Mouse (Mus musculus): ENCODE data around the gene Olfr1386.
"Not testable (repeated sequence)": the region's sequence is repeated elsewhere in the genome, so short reads cannot be mapped to it uniquely, and the experiment has no call there.

Gene Olfr1386

DNA sequence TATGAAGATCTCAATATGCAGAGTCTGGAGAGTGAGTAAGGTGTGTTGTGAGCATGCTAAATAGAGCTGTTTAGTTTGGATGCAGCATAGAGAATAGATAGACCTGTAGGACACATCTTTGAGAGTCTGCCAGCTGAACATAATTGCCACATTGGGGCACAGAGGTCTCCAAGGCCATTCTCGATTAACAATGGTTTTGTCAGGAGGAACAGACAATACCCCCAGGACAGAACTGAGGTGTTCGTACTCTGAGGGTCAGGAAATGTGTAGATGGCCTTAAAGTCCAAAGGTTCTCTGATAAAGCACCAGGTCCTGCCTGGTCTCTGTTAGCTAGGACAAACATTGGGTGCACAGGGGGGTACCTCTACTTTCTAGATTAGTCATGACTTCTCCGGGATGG lies at the start of gene Olfr1386:
Gene Olfr1386, plus strand, starts transcription at position 301 of the 400 bp plus-strand sequence.
- not testable (repeated sequence) for DNase-seq (ENCODE audit: low spot score in 2 of 2)

DNA sequence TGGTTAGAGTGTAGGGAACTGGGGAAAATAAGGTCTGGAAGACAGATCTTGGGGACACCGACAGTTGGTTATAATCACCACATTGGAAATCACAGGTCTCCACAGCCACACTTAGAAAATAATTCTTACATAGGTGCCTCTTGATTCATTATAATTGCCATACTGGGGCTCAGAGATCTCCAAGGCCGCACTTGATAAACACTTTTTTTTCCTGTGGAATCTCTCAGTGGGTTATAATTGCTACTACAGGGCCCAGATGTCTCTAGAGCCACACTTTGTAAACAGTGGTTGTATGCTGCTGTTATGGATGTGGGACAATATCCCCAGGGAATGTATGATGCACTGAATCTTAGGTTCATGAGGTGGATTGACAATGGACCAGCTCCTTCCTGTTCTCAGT lies 42.1 kb upstream of the Olfr1386 start, which contains the start of gene Olfr1389:
Gene Olfr1389, plus strand, starts transcription at position 301 of the 400 bp plus-strand sequence.
- no peak for DNase-seq (ENCODE audit: low spot score in 2 of 2)

DNA sequence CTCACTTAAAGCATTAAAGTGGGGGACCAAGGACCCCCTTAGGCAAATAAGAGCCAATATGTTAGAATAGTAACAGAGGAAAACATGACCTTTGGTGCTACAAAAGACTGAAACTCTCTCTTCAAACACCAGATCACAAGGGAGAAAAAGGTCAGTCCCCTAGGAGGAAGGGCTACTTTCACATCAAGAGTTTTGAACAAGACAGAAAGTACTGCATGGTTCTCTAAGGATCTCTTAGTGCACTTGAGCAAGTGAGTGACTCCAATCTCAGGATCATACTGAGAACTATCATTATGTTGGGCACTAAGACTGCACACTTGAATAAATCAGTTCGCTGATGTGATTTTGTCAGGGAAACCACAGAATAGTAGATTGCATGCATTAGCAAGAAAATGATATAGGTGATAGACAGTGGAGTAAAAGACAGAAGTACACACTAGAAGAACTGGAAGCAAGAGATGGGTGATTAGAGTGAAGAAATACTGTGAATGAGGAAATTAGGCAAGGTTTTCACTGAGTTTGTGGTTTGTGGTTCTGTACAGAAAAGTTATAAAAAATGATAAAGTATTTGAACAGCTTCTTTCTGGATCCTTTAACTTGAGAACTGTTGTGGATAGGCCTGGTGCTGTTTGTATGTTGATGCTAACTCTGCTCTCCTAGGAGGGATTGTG lies 39.5 kb upstream of the Olfr1386 start:
- DNase-seq (ENCODE audit: low spot score in 2 of 2) = no peak

DNA sequence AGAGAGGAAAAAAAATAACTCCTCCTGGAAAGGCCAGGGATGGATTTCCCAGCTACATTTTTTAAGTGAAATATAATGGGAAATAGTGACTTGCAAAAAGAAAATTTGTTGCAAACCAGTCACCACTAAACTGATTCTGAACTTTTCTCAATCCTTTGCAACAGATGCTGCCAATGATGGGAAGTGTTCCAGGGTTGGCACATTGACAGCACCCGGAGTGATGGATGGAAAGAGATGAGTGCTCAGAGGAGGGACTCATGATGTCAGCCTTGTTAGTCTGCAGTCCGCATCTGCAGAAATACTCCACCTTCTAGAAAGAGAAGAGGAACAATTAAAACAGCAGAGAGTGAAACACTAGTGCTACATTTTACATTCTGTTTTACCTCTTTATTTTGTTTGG lies 35.2 kb upstream of the Olfr1386 start:
- DNase-seq (ENCODE audit: low spot score in 2 of 2) = no peak

DNA sequence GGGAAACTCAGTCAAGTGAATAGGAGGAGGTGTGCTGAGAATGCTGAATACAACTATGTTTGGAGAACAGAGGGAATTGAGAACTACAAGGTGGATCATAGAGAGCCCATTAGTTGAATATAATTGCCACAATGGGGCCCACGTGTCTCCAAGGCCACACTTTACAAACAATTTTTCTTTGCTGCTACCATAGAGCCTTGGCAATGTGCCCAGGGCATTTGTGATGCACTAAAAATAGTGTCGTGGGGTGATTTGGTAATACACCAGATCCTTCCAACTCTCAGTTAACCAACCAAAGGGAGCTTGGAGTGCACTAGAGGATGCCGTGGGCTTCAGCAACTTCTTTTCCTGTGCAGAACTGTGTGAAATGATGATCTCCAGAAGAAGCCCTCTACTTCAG lies 28.4 kb upstream of the Olfr1386 start, which contains the start of gene Olfr1388:
Gene Olfr1388, plus strand, starts transcription at position 214 of the 400 bp plus-strand sequence.
- DNase-seq (ENCODE audit: low spot score in 2 of 2) = no peak

DNA sequence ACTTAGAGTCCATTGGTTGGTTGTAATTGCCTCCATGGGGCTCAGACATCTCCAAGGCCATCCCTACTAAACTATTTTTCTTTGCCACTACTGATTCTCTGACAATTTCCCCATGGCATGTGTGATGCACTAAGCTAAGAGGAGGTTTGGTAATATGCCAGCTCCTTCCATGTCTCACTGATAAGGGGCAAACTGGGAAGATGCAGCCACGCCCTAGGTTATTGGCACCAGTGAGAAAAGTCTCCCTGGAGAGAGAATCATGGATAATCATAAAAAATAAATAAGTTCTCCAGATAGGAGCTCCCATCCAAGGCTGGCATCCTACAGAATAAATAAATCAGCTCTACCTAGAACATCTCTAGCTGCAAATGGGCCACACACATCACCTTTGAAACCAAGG lies 9.8 kb upstream of the Olfr1386 start, which contains the start of gene Olfr1387:
Gene Olfr1387, plus strand, starts transcription at position 301 of the 400 bp plus-strand sequence.
- DNase-seq (ENCODE audit: low spot score in 2 of 2) = no peak

DNA sequence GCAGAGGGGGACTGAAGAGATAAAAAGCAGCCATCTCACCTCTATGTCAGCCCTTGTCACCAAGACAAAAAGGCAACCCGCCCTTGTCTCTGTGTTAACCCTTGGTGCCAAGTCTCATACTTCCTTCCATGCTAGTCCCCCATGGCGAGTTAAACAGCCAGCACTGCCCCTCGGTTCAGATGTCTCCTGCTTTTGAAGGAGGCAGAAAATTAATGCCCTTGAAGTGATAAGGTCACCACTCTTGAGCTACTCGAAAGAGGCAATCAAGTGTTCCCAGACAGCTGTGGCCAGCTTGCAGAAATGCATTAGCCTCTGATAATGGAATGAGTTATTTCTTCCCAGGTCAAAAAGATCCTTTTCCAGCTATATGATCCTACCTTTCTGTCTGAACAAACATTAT lies 21.1 kb downstream of the Olfr1386 start:
- no peak for DNase-seq (ENCODE audit: low spot score in 2 of 2)

DNA sequence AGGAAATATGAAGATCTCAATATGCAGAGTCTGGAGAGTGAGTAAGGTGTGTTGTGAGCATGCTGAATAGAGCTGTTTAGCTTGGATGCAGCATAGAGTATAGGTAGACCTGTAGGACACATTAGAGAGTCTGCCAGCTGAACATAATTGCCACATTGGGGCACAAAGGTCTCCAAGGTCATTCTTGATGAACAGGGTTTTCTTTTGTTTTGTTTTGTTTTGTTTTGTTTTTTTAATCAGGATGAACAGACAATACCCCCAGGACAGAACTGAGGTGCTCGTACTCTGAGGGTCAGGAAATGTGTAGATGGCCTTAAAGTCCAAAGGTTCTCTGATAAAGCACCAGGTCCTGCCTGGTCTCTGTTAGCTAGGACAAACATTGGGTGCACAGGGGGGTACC lies 23.9 kb downstream of the Olfr1386 start, which contains the start of gene Olfr1385:
Gene Olfr1385, plus strand, starts transcription at position 301 of the 400 bp plus-strand sequence.
- DNase-seq (ENCODE audit: low spot score in 2 of 2) = not testable (repeated sequence)

DNA sequence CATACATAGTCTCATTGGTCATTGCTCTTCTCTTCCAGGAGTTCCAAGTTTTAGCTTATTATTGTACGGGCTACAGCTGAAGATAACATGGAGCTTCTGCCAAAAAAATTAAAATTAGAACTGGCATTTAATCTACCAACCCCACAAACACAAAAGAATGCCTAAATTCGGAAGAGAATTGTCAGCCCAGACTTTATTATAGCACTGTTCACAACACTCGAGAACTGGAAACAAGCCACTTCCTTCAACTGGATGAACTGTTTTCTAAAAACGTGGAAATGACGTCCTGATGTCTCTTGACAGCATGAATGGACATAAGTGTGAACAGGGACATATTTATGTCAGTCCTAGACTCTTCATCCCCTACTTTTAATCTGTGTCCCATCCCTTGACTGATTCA lies 53.2 kb downstream of the Olfr1386 start:
- DNase-seq (ENCODE audit: low spot score in 2 of 2) = no peak

DNA sequence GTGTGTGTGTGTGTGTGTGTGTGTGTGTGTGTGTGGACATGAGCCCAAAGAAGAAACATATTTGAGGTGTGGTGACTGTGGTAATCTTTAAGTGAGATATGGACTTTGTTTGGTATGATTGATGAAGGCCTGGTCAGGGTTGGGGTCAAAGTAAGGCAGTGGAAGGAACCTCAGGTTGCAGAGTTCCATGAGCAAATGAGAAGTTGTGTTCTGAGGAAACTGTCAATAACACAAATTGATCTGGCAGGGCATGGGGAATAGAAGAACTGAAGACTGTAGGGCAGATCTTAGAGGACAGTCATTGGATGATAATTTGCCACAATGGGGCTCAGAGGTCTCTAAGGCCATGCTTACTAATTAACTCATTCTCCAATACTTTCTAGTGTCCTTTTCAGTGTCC lies 54.5 kb downstream of the Olfr1386 start, which contains the start of gene Olfr1383:
Gene Olfr1383, plus strand, starts transcription at position 301 of the 400 bp plus-strand sequence.
- no peak for DNase-seq (ENCODE audit: low spot score in 2 of 2)
